Mouse (Mus musculus) small intestine, adult 2 months (tissue): ENCODE data around the gene Elane.

ENCODE experiments used
- CTCF ChIP-seq: fragments of 200-500 bp; IDR thresholded peaks from 2 replicates; pipeline ENCODE4 v1.5.1; 2012; ENCODE audit warnings: low read depth, mild to moderate bottlenecking, control low read depth, inconsistent platforms, low read length, moderate library complexity, mixed read lengths; ENCODE audit not compliant: insufficient replicate concordance, insufficient read length; ENCODE audit errors: extremely low read depth
- POLR2A ChIP-seq: fragments of 200-500 bp; IDR thresholded peaks from 2 replicates; pipeline ENCODE4 v1.6.1; 2012; ENCODE audit warnings: low read depth, mild to moderate bottlenecking, control low read depth, inconsistent platforms, low read length, moderate library complexity

DNA sequence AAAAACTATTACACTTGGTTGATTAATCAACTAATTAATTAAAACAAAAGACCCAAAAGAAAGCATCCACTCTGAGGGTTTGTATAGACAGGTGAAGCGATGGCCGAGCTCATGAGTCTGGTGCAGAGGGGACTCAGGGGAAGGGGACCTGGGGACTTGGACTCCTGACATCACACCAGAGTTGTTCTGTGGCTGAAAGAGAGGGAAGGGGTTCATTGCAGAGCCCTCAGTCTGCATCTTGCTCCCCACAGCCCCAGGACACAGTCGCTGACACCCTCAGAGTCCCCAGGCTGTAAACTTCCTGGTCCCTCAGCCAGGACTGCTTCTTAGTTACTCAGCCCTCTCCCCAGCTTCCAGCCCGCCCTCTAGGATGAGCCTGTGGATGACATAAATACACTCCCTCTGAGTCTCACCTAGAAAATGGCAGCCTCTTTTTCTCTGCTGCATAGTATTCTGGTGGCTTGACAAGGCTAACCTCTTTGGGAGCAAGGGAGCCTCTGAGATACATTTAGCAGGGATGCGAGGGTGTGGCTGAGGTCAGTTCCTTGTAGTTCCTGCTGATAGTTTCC is 31.6 kb downstream of the Elane start:
- TF ChIP-seq CTCF = no peak
- no peak for TF ChIP-seq POLR2A
